Mouse (Mus musculus): Measurements from ENCODE around the gene Ski. TPM values are rescaled to one million over a fixed set of nuclear protein-coding genes. Genes with fewer than 3 reads are reported as not detected.

Ski gene
- polyA plus RNA-seq, 1 experiment, result 0.57 TPM

DNA sequence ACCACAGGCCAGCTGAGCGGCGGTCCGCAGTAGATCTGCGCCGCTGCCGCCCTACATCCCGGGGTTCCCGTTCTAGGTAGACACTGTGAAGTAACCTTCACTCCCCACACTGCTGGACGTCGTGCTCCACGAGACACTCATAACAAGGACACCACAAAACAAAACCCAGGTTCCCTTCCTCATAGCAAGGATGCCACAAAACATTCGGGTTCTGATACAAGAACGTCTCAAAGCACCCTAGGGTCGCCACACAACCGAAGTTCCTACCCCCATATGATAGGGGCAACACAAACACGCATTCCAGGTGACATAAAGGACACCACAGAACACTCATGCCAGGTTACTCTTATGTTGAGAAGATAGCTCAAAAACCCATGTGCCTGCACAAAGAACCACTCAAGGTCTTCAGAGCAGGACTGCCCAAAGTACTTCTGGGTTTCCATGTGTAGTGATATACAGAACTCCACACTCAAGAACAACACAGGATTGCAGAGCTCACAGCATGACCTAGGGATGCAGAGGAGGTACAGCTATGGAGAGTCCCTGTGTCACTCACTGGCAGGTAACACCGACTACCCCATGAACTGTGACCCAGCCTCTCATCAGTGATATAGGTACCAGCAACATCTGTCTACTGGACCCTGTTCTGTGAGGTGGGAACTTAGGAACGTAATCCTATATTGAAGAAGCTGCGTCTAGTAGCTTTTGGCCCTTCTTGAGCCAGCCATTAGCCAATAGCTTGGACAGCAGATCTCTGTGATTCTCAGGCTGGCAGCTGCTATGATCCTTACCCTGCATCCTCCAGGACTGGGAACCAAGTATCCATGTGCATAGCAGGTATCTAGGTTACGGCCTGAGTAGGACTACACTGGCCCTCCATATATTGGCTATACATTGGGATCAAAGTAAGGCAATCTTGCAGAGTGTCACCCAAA lies 1.5 kb upstream of the Ski start:
- Histone ChIP-seq H3K27me3 (ENCODE audit: control insufficient read depth) (peaks cover 64% of the 10 kb centered on the region), H3K9me3 (ENCODE audit: control insufficient read depth, low read length) (peaks cover 7% of the 10 kb centered on the region; the same call in 1 of the 2 replicates), H3K36me3 (ENCODE audit: control insufficient read depth) (no peaks in the 10 kb centered on the region), H3K4me1 (ENCODE audit: control insufficient read depth) (peaks cover 43% of the 10 kb centered on the region), H3K4me3 (replicated peaks) (peak overlapping the region; percentile 61)
- no peak for TF ChIP-seq TAL1 (IDR thresholded peaks at IDR 0.05; ENCODE audit: low read length)
- no peak for TF ChIP-seq GATA1 (IDR thresholded peaks at IDR 0.05; ENCODE audit: low read length)

- no peaks in the 10 kb centered on the region for H3K36me3 ChIP-seq (ENCODE audit: control insufficient read depth)
- peak overlapping the region; percentile 61 for H3K4me3 ChIP-seq (replicated peaks)
- peaks cover 43% of the 10 kb centered on the region for H3K4me1 ChIP-seq (ENCODE audit: control insufficient read depth)
- peaks cover 7% of the 10 kb centered on the region; the same call in 1 of the 2 replicates for H3K9me3 ChIP-seq (ENCODE audit: control insufficient read depth, low read length)
- no peak for TF ChIP-seq TAL1 (IDR thresholded peaks at IDR 0.05; ENCODE audit: low read length)
- TF ChIP-seq GATA1 (IDR thresholded peaks at IDR 0.05; ENCODE audit: low read length), result no peak
- peaks cover 65% of the 10 kb centered on the region for H3K27me3 ChIP-seq (ENCODE audit: control insufficient read depth)
Measured at GRCm38 (mm10) chr4:155222841-155223593, 625 bp upstream of the Ski start.

DNA sequence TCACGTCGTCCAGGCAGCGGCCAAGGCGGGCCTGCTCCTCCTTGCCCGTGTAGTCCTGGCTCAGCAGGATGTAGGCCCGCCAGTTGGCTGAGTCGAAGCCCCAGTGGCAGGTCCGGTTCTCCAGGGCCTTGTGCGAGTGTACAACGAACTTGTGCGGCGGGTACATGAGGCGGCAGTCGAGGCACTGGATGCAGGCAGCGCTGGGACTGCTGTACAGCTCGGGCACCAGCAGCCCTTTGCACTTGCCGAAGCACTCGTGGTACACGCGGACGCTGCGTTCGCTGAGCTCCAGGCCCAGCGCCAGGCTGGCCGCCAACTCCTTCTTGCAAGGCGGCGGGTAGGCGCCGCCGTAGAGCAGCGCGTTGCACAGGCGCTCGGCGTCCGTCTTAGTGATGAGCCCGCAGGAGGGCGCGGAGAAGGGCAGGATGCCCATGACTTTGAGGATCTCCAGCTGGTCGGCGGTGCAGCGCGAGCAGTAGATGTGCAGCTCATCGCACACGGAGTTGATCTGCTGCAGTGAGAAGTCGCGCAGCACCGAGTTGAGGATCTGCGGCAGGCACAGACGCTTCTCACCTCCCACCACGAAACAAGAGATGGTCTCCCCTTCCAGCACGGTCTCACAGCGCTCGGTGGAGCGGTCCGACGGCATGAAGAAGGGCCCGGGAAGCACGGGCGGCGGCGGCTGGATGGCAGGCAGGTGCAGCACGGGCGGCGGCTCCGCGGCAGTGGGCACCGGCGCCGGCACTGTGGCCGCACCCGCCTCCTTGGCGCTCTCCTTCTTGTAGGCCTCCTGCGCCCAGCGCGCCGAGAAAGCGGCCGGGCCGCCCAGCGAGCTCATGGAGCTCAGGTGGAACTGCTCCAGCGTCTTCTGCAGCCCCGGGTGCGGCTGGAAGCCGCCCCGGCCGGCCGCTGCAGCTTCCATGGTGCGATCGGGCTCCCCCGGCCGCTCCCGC lies 517 bp downstream of the Ski start:
- Histone ChIP-seq H3K4me3 (replicated peaks) (peak overlapping the region; percentile 61), H3K36me3 (ENCODE audit: control insufficient read depth) (no peaks in the 10 kb centered on the region; the same call in 1 of the 2 replicates), H3K4me1 (ENCODE audit: control insufficient read depth) (peaks cover 43% of the 10 kb centered on the region), H3K9me3 (ENCODE audit: control insufficient read depth, low read length) (peaks cover 7% of the 10 kb centered on the region; the same call in 1 of the 2 replicates), H3K27me3 (ENCODE audit: control insufficient read depth) (peaks cover 61% of the 10 kb centered on the region)
- TF ChIP-seq GATA1 (IDR thresholded peaks at IDR 0.05; ENCODE audit: low read length) (no peak), TAL1 (IDR thresholded peaks at IDR 0.05; ENCODE audit: low read length) (no peak)

GRCm38 (mm10) chr4:155221106-155221505 lies 1.3 kb downstream of the Ski start:
- no peaks in the 10 kb centered on the region; the same call in 1 of the 2 replicates for H3K36me3 ChIP-seq (ENCODE audit: control insufficient read depth)
- H3K9me3 ChIP-seq (ENCODE audit: control insufficient read depth, low read length), result peaks cover 7% of the 10 kb centered on the region; the same call in 1 of the 2 replicates
- TF ChIP-seq TAL1 (IDR thresholded peaks at IDR 0.05; ENCODE audit: low read length) (no peak), GATA1 (IDR thresholded peaks at IDR 0.05; ENCODE audit: low read length) (no peak)
- H3K27me3 ChIP-seq (ENCODE audit: control insufficient read depth), result peaks cover 61% of the 10 kb centered on the region
- H3K4me3 ChIP-seq (replicated peaks), result peak overlapping the region; percentile 61
- peaks cover 43% of the 10 kb centered on the region for H3K4me1 ChIP-seq (ENCODE audit: control insufficient read depth)

DNA sequence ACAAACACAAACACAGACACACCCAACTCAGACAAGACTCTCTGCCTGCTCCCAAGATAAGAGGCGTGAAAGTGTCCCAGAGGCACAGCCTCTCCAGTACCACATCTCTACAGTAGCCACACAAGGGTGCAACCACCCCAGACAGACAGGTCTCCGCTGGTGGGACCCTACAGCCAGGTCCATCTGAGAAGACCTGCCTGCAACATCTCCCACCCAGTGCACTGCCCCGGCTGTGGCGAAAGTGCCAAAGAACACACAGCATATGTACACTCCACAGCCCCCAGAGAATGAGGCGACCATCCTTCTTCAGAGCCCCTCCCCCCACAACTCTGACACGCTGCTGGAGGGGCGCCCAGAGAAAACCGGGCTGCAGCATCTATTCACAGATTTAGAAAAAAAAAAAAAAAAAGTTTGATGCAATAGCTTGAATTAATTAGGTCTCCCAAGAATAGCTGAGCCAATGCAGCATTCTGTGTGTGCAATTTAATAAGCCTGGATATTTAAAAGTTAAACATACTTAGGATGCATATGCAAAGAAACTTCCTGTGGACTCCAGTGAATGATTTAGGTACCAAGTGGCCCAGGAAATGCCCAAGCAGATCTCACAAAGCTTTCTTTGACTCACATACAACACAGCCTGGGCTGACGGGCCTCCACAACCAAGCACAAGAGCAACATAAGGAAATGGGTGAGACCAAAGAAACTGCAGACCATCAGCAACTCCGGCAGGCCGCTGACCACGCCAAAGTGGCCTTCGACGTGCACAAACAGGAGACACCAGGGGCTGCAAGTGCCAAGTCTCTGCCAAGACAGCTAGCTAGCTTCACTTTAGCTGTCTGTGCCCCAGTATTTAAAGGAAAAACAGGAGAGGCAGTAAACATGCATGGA lies 1.9 kb downstream of the Ski start:
- Histone ChIP-seq H3K4me1 (ENCODE audit: control insufficient read depth) (peaks cover 43% of the 10 kb centered on the region), H3K27me3 (ENCODE audit: control insufficient read depth) (peaks cover 56% of the 10 kb centered on the region), H3K9me3 (ENCODE audit: control insufficient read depth, low read length) (peaks cover 7% of the 10 kb centered on the region; the same call in 1 of the 2 replicates), H3K4me3 (replicated peaks) (peak overlapping the region; percentile 61), H3K36me3 (ENCODE audit: control insufficient read depth) (no peaks in the 10 kb centered on the region; the same call in 1 of the 2 replicates)
- TF ChIP-seq GATA1 (IDR thresholded peaks at IDR 0.05; ENCODE audit: low read length), result no peak
- no peak for TF ChIP-seq TAL1 (IDR thresholded peaks at IDR 0.05; ENCODE audit: low read length)

- Histone ChIP-seq H3K4me1 (ENCODE audit: control insufficient read depth) (peaks cover 44% of the 10 kb centered on the region), H3K4me3 (replicated peaks) (peak overlapping the region; percentile 61), H3K27me3 (ENCODE audit: control insufficient read depth) (peaks cover 53% of the 10 kb centered on the region), H3K9me3 (ENCODE audit: control insufficient read depth, low read length) (peaks cover 7% of the 10 kb centered on the region; the same call in 1 of the 2 replicates), H3K36me3 (ENCODE audit: control insufficient read depth) (no peaks in the 10 kb centered on the region; the same call in 1 of the 2 replicates)
- TF ChIP-seq TAL1 (IDR thresholded peaks at IDR 0.05; ENCODE audit: low read length), result no peak
- no peak for TF ChIP-seq GATA1 (IDR thresholded peaks at IDR 0.05; ENCODE audit: low read length)
Measured at GRCm38 (mm10) chr4:155219271-155220212, 2.9 kb downstream of the Ski start.

Data from erythroblast, embryonic 14.5 days (primary cell).